Mouse (Mus musculus): Measurements from ENCODE around the gene Tsks. TPM values are rescaled to one million over a fixed set of nuclear protein-coding genes. Genes with fewer than 3 reads are reported as not detected.

Tsks gene
- polyA plus RNA-seq (2016; fragmentation: Nextera tagmentation; extraction: Ambion mirVana), result 0.11 TPM in 1 of 2 replicates, not detected in the other

DNA sequence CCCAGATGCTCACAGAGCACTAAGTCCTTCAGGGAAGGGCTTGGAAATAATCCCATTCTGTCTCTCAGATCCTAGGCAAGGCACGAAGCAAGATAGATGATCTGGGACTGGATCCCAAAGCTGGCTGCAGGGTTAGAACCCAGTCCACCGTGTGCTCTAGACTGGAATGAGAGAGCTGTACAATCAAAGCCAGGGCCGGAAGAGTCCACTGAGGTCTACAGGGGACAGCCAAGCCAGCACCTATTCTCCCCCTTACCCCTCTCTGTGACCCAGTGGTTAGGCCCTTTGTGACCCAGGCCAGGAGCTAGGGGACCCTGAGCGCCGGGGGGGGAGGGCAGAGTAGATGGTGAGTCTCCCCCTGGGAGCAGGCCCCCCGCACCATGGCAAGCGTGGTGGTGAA, at the start of gene Tsks:
Gene Tsks, plus strand, starts transcription at position 301 of the 400 bp plus-strand sequence.
- no peak within 1 kb of the TSS for H3K27ac ChIP-seq
- H3K4me2 ChIP-seq, result no peak within 1 kb of the TSS
- H3K4me1 ChIP-seq (replicated peaks), result no peaks in the 10 kb centered on the region
- no peaks in the 10 kb centered on the region for H3K9me3 ChIP-seq
- no peak within 1 kb of the TSS for H3K4me3 ChIP-seq (replicated peaks)
- ATAC-seq (ENCODE audit: insufficient number of reproducible peaks, insufficient read depth, low FRiP score, low TSS enrichment, low read depth), result no peak
- H3K9ac ChIP-seq (replicated peaks), result no peak within 1 kb of the TSS
- 77% methylated on average over 7 of the region's 7 CpGs for WGBS
- no peaks in the 10 kb centered on the region for H3K36me3 ChIP-seq
- no peaks in the 10 kb centered on the region; the same call in none of the 2 replicates for H3K27me3 ChIP-seq

DNA sequence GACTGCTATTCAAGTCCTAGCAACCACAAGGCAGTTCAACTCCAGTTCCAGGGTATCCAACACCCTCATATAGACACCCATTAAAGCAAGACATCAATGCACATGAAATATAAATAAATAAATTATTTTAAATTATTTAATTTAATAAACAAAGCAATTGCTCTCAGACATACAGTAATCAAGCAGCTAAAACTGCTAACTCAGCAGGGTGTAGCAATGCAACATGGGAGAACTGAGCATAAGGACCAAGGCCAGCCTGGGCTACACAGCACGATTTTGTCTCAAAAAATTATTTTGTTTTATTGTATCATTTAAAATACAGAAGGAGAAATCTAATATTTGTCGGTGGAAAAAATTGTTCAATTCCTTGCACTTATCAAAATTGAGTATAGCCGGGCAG, 48.8 kb upstream of the Tsks start:
- ATAC-seq (ENCODE audit: insufficient number of reproducible peaks, insufficient read depth, low FRiP score, low TSS enrichment, low read depth), result no peak
- H3K9ac ChIP-seq (replicated peaks), result no peak overlapping the region
- no peaks in the 10 kb centered on the region for H3K9me3 ChIP-seq
- no peak overlapping the region for H3K4me2 ChIP-seq
- H3K27ac ChIP-seq, result no peak overlapping the region
- no peaks in the 10 kb centered on the region for H3K27me3 ChIP-seq
- WGBS, result 84% methylated on average over 3 of the region's 3 CpGs
- peaks cover 20% of the 10 kb centered on the region for H3K36me3 ChIP-seq
- H3K4me3 ChIP-seq (replicated peaks), result no peak overlapping the region
- peaks cover 44% of the 10 kb centered on the region for H3K4me1 ChIP-seq (replicated peaks)

DNA sequence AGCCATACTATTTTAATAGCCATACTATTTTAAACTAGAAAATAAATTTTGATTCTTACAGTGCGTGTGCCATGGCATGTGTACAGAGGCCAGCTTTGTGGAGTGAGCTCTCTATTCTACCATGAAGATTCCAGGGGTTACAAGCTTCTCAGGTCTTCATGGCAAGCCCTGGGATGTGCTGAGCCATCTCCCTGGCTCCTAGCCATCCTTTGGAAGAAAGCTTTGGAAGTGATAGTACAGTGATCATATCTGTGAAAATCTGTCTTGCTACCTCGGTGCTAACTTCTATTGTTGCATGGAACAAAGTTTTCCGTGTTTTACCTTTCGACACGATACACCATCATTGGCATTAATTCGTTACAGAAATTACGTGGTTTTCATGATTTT, 47.8 kb upstream of the Tsks start:
- Histone ChIP-seq H3K27me3 (no peaks in the 10 kb centered on the region), H3K4me1 (replicated peaks) (peaks cover 44% of the 10 kb centered on the region), H3K9ac (replicated peaks) (no peak overlapping the region), H3K4me2 (peak overlapping the region; percentile 75), H3K9me3 (no peaks in the 10 kb centered on the region), H3K27ac (peak overlapping the region; percentile 90), H3K4me3 (replicated peaks) (peak overlapping the region; percentile 62), H3K36me3 (peaks cover 27% of the 10 kb centered on the region)
- ATAC-seq (ENCODE audit: insufficient number of reproducible peaks, insufficient read depth, low FRiP score, low TSS enrichment, low read depth), result no peak
- WGBS, result 67% methylated on average over 7 of the region's 7 CpGs

- H3K4me3 ChIP-seq (replicated peaks), result peak within 1 kb of the TSS; percentile 62
- peaks cover 42% of the 10 kb centered on the region for H3K4me1 ChIP-seq (replicated peaks)
- no peaks in the 10 kb centered on the region for H3K27me3 ChIP-seq
- 1% methylated on average over 34 of the region's 34 CpGs for WGBS
- H3K4me2 ChIP-seq, result peak within 1 kb of the TSS; percentile 75
- H3K27ac ChIP-seq, result peak within 1 kb of the TSS; percentile 90
- H3K36me3 ChIP-seq, result peaks cover 27% of the 10 kb centered on the region
- ATAC-seq (ENCODE audit: insufficient number of reproducible peaks, insufficient read depth, low FRiP score, low TSS enrichment, low read depth), result peak; percentile 35
- H3K9ac ChIP-seq (replicated peaks), result peak within 1 kb of the TSS; percentile 72
- H3K9me3 ChIP-seq, result no peaks in the 10 kb centered on the region
Observed at GRCm38 (mm10) chr7:44895593-44896434, 47.2 kb upstream of the Tsks start, which contains the start of gene Fuz. Fuz (plus strand) TSS chr7:44896079.

DNA sequence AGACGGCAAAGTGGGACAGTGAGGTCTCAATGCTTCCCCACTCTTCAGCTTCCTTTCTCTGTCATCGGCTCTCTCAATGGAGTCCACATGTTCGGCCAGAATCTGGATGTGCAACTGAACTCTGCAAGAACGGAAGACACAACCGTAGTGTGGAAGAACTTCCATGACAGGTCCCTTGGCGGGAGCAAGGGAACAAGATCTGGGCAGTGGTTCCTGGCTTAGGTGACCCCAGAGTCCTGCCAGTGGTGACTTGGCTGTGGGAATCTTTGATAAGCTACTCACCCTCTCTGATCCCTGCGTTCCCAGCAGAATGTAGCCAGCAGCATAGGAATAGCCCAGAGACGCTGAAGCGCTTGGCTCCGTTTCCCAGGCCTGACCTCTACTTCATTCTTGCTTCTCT, 46.5 kb upstream of the Tsks start:
- ATAC-seq (ENCODE audit: insufficient number of reproducible peaks, insufficient read depth, low FRiP score, low TSS enrichment, low read depth), result no peak
- peak overlapping the region; percentile 62 for H3K4me3 ChIP-seq (replicated peaks)
- peaks cover 27% of the 10 kb centered on the region for H3K36me3 ChIP-seq
- peaks cover 42% of the 10 kb centered on the region for H3K4me1 ChIP-seq (replicated peaks)
- H3K27ac ChIP-seq, result peak overlapping the region; percentile 90
- no peaks in the 10 kb centered on the region for H3K9me3 ChIP-seq
- H3K9ac ChIP-seq (replicated peaks), result peak overlapping the region; percentile 72
- WGBS, result 38% methylated on average over 10 of the region's 10 CpGs
- H3K4me2 ChIP-seq, result peak overlapping the region; percentile 75
- no peaks in the 10 kb centered on the region for H3K27me3 ChIP-seq

DNA sequence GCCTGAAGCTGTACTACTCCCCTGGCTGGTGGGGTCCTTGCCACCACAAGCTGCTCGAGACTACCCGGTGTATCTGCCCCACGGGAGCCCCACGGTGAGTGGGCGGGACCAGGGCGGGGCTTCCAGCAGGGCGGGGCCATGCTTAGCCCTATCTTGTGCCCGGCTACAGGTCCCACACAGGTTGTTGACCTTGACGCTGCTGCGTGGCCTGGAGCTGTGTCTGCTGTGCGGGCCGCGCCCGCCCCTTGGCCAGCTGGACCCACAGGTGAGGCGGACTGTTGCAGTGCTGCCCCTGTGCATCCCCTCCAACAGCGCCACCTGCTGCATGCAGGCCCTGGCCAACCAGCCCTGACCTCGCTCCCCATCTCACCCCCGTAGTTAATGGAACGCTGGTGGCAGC, 44.4 kb upstream of the Tsks start:
- no peak for ATAC-seq (ENCODE audit: insufficient number of reproducible peaks, insufficient read depth, low FRiP score, low TSS enrichment, low read depth)
- H3K27ac ChIP-seq, result no peak overlapping the region

DNA sequence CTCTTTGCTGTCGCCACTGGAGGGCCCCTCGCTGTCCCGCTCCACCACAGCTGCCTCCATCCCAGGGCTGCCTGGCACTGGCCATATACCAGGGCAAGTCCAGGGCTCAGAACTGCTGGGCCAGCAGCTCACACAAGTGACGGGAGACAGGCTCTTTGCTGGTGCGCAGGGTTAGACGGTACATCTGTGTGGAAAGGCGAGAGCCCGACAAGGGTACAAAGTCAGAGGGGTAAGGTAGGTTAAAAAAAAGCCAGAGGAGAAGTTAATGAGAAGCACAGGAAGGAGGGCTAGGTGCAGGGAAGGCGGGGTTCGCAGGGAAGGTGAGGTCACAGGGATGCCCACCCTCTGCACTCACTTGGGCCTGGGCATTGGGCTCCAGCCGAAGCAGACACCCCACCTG, 42.4 kb upstream of the Tsks start:
- Histone ChIP-seq H3K9ac (replicated peaks) (no peak overlapping the region), H3K36me3 (peaks cover 67% of the 10 kb centered on the region)

More for the DNA sequence above, 44.4 kb upstream of the Tsks start:
- peaks cover 47% of the 10 kb centered on the region for H3K36me3 ChIP-seq
- 0 out of 2 replicates have a peak overlapping the region, but pooled peaks have one; percentile 31 for H3K9ac ChIP-seq (replicated peaks)
- H3K4me3 ChIP-seq (replicated peaks), result no peak overlapping the region
- no peaks in the 10 kb centered on the region for H3K27me3 ChIP-seq
- WGBS, result 40% methylated on average over 19 of the region's 19 CpGs
- H3K4me2 ChIP-seq, result no peak overlapping the region
- H3K9me3 ChIP-seq, result no peaks in the 10 kb centered on the region
- H3K4me1 ChIP-seq (replicated peaks), result peaks cover 41% of the 10 kb centered on the region

GRCm38 (mm10) chr7:44901230-44901722, 41.7 kb upstream of the Tsks start:
- H3K9me3 ChIP-seq, result no peaks in the 10 kb centered on the region
- H3K9ac ChIP-seq (replicated peaks), result peak overlapping the region; percentile 23; the same call in 1 of the 2 replicates
- H3K27ac ChIP-seq, result peak overlapping the region; percentile 78
- ATAC-seq (ENCODE audit: insufficient number of reproducible peaks, insufficient read depth, low FRiP score, low TSS enrichment, low read depth), result no peak
- peaks cover 73% of the 10 kb centered on the region for H3K36me3 ChIP-seq
- peak overlapping the region; percentile 53 for H3K4me2 ChIP-seq
- 17% methylated on average over 21 of the region's 21 CpGs for WGBS
- peak overlapping the region; percentile 27 for H3K4me3 ChIP-seq (replicated peaks)
- peaks cover 36% of the 10 kb centered on the region for H3K4me1 ChIP-seq (replicated peaks)
- no peaks in the 10 kb centered on the region for H3K27me3 ChIP-seq

More for the DNA sequence above, 42.4 kb upstream of the Tsks start:
- no peak overlapping the region for H3K4me3 ChIP-seq (replicated peaks)
- WGBS, result 91% methylated on average over 11 of the region's 11 CpGs
- H3K27me3 ChIP-seq, result no peaks in the 10 kb centered on the region
- H3K9me3 ChIP-seq, result no peaks in the 10 kb centered on the region
- H3K4me1 ChIP-seq (replicated peaks), result peaks cover 36% of the 10 kb centered on the region
- ATAC-seq (ENCODE audit: insufficient number of reproducible peaks, insufficient read depth, low FRiP score, low TSS enrichment, low read depth), result no peak
- no peak overlapping the region for H3K4me2 ChIP-seq
- H3K27ac ChIP-seq, result no peak overlapping the region

DNA sequence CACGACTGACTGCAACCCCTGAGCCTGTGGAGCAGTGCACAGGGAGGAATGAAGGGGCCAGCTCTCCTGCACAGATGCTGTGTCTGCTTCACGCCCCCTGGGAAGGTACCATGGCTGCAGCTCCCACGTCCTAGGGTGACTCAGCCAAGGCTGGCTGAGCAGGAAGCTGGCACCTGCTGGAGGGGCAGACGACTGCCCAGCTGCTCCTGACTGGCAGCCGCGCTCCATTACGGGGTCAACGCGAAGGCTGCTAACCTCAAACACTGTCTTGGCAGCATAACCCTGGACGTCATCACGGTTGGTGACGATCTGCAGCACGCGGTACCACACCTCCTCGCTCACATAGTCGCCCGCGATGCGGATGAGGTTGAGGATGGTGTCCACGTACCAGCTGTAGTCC, 37.6 kb upstream of the Tsks start:
- WGBS, result 93% methylated on average over 20 of the region's 20 CpGs
- H3K27ac ChIP-seq, result no peak overlapping the region
- peaks cover 19% of the 10 kb centered on the region for H3K4me1 ChIP-seq (replicated peaks)
- H3K9me3 ChIP-seq, result no peaks in the 10 kb centered on the region
- no peaks in the 10 kb centered on the region for H3K27me3 ChIP-seq
- H3K9ac ChIP-seq (replicated peaks), result no peak overlapping the region
- peaks cover 96% of the 10 kb centered on the region for H3K36me3 ChIP-seq
- ATAC-seq (ENCODE audit: insufficient number of reproducible peaks, insufficient read depth, low FRiP score, low TSS enrichment, low read depth), result no peak
- no peak overlapping the region for H3K4me3 ChIP-seq (replicated peaks)
- no peak overlapping the region for H3K4me2 ChIP-seq

GRCm38 (mm10) chr7:44908706-44909476, 34.1 kb upstream of the Tsks start:
- Histone ChIP-seq H3K27ac (no peak overlapping the region), H3K4me2 (no peak overlapping the region), H3K27me3 (no peaks in the 10 kb centered on the region), H3K4me3 (replicated peaks) (no peak overlapping the region), H3K4me1 (replicated peaks) (no peaks in the 10 kb centered on the region), H3K9ac (replicated peaks) (no peak overlapping the region), H3K36me3 (peaks cover 100% of the 10 kb centered on the region), H3K9me3 (no peaks in the 10 kb centered on the region)
- 86% methylated on average over 15 of the region's 15 CpGs for WGBS
- ATAC-seq (ENCODE audit: insufficient number of reproducible peaks, insufficient read depth, low FRiP score, low TSS enrichment, low read depth), result no peak

- Histone ChIP-seq H3K9ac (replicated peaks) (no peak overlapping the region), H3K27ac (no peak overlapping the region), H3K27me3 (no peaks in the 10 kb centered on the region), H3K36me3 (peaks cover 82% of the 10 kb centered on the region), H3K4me3 (replicated peaks) (no peak overlapping the region), H3K9me3 (no peaks in the 10 kb centered on the region), H3K4me2 (no peak overlapping the region), H3K4me1 (replicated peaks) (no peaks in the 10 kb centered on the region)
- WGBS, result 92% methylated on average over 2 of the region's 2 CpGs
- no peak for ATAC-seq (ENCODE audit: insufficient number of reproducible peaks, insufficient read depth, low FRiP score, low TSS enrichment, low read depth)
Observed at GRCm38 (mm10) chr7:44914396-44914795, 28.6 kb upstream of the Tsks start.
